Mouse (Mus musculus): Measurements from ENCODE around the gene Cisd3.

GRCm38 (mm10) chr11:97659267-97659989, 26.2 kb upstream of the Cisd3 start:
- TF ChIP-seq CHD2 (IDR thresholded peaks at IDR 0.05; ENCODE audit: low read depth, low read length), result no peak
- TF ChIP-seq HCFC1 (IDR thresholded peaks at IDR 0.05; ENCODE audit: borderline replicate concordance, insufficient read depth, low read length), result no peak
- TF ChIP-seq ZC3H11A (IDR thresholded peaks at IDR 0.05; ENCODE audit: borderline replicate concordance, low read depth, low read length), result no peak
- TF ChIP-seq ZNF384 (IDR thresholded peaks at IDR 0.05; ENCODE audit: low read depth, low read length), result no peak

Data from ES-E14 (cell line).